Mouse (Mus musculus) stomach, postnatal 0 days (tissue): ENCODE results near the gene Prkg1.

ENCODE experiments used
- CTCF ChIP-seq: IDR thresholded peaks from 2 replicates; pipeline ENCODE4 v1.5.1; 2016; ENCODE audit warnings: antibody characterized with exemption, low read depth, mild to moderate bottlenecking, moderate library complexity
- EP300 ChIP-seq: optimal IDR thresholded peaks from 2 replicates; pipeline ENCODE3; 2016; ENCODE audit warnings: antibody characterized with exemption

DNA sequence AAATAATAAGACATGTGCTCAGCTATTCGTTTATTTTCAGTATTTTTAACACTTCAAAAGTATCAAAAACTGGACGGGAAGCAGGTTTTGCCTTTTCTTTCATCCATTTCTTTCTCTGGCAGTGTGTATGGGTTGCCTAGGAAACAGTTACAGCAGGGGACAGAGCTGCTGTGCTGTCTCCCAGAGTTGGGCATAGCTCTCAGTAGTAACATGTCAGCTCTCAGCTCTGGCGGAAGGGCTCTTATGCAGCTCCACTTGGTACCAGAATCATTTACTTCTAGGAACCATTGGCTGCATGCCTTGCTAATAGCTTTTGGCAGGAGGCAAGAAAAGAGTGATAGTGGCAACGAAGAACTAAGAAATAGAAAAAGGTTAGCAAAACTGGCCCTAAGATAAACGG, 381.0 kb downstream of the Prkg1 start:
- TF ChIP-seq CTCF, result no peak
- no peak for TF ChIP-seq EP300
